Mouse (Mus musculus): ENCODE results near the gene Fbxl13. TPM values are rescaled to one million over a fixed set of nuclear protein-coding genes. Genes with fewer than 3 reads are reported as not detected.

Gene Fbxl13
- polyA plus RNA-seq, 1 experiment from 2014 or later = 0.46 TPM

GRCm38 (mm10) chr5:21542226-21542625 lies 103.2 kb downstream of the Fbxl13 start:
- H3K4me3 ChIP-seq (replicated peaks; ENCODE audit: low read depth, low read length) = no peak overlapping the region
- no peaks in the 10 kb centered on the region; the same call in 1 of the 2 replicates for H3K4me1 ChIP-seq (replicated peaks; ENCODE audit: insufficient read depth, low read length)
- H3K9me3 ChIP-seq (replicated peaks; ENCODE audit: low read length) = no peaks in the 10 kb centered on the region; the same call in 1 of the 2 replicates
- H3K27ac ChIP-seq = no peak overlapping the region
- 70% methylated on average over 4 of the region's 4 CpGs for WGBS
- no peak for DNase-seq (ENCODE audit: low spot score)
- H3K4me2 ChIP-seq (ENCODE audit: low read length) = no peak overlapping the region
- no peak for ATAC-seq (replicated peaks; ENCODE audit: low FRiP score, low read depth)
- H3K36me3 ChIP-seq (ENCODE audit: insufficient read depth, low read length) = no peaks in the 10 kb centered on the region
- H3K27me3 ChIP-seq (ENCODE audit: insufficient read depth, low read length) = no peaks in the 10 kb centered on the region
- no peak for TF ChIP-seq CTCF (IDR thresholded peaks at IDR 0.05; ENCODE audit: low read depth)
- no peak overlapping the region for H3K9ac ChIP-seq (ENCODE audit: low read depth, low read length)

GRCm38 (mm10) chr5:21532921-21533320 lies 112.5 kb downstream of the Fbxl13 start:
- Histone ChIP-seq H3K4me3 (replicated peaks; ENCODE audit: low read depth, low read length) (no peak overlapping the region), H3K4me1 (replicated peaks; ENCODE audit: insufficient read depth, low read length) (no peaks in the 10 kb centered on the region), H3K36me3 (ENCODE audit: insufficient read depth, low read length) (no peaks in the 10 kb centered on the region), H3K9me3 (replicated peaks; ENCODE audit: low read length) (no peaks in the 10 kb centered on the region), H3K9ac (ENCODE audit: low read depth, low read length) (no peak overlapping the region), H3K27me3 (ENCODE audit: insufficient read depth, low read length) (no peaks in the 10 kb centered on the region), H3K4me2 (ENCODE audit: low read length) (no peak overlapping the region), H3K27ac (no peak overlapping the region)
- ATAC-seq (replicated peaks; ENCODE audit: low FRiP score, low read depth) = no peak
- 87% methylated on average over 5 of the region's 5 CpGs for WGBS
- DNase-seq (ENCODE audit: low spot score) = no peak
- no peak for TF ChIP-seq CTCF (IDR thresholded peaks at IDR 0.05; ENCODE audit: low read depth)

- Histone ChIP-seq H3K4me1 (replicated peaks; ENCODE audit: insufficient read depth, low read length) (no peaks in the 10 kb centered on the region; the same call in 1 of the 2 replicates), H3K27me3 (ENCODE audit: insufficient read depth, low read length) (no peaks in the 10 kb centered on the region), H3K9ac (ENCODE audit: low read depth, low read length) (no peak overlapping the region), H3K4me2 (ENCODE audit: low read length) (no peak overlapping the region), H3K36me3 (ENCODE audit: insufficient read depth, low read length) (no peaks in the 10 kb centered on the region), H3K27ac (no peak overlapping the region), H3K4me3 (replicated peaks; ENCODE audit: low read depth, low read length) (no peak overlapping the region), H3K9me3 (replicated peaks; ENCODE audit: low read length) (no peaks in the 10 kb centered on the region)
- DNase-seq (ENCODE audit: low spot score) = no peak
- 87% methylated on average over 2 of the region's 2 CpGs for WGBS
- no peak for ATAC-seq (replicated peaks; ENCODE audit: low FRiP score, low read depth)
- no peak for TF ChIP-seq CTCF (IDR thresholded peaks at IDR 0.05; ENCODE audit: low read depth)
Measured at GRCm38 (mm10) chr5:21532126-21532525, 113.3 kb downstream of the Fbxl13 start.

- WGBS = 71% methylated on average over 8 of the region's 8 CpGs
- DNase-seq (ENCODE audit: low spot score) (peak; percentile 90), ATAC-seq (replicated peaks; ENCODE audit: low FRiP score, low read depth) (peak; percentile 70; the same call in 1 of the 2 replicates)
- Histone ChIP-seq H3K27ac (peak overlapping the region; percentile 83), H3K4me1 (replicated peaks; ENCODE audit: insufficient read depth, low read length) (no peaks in the 10 kb centered on the region; the same call in 1 of the 2 replicates), H3K4me2 (ENCODE audit: low read length) (no peak overlapping the region), H3K36me3 (ENCODE audit: insufficient read depth, low read length) (no peaks in the 10 kb centered on the region), H3K27me3 (ENCODE audit: insufficient read depth, low read length) (no peaks in the 10 kb centered on the region), H3K4me3 (replicated peaks; ENCODE audit: low read depth, low read length) (no peak overlapping the region), H3K9me3 (replicated peaks; ENCODE audit: low read length) (no peaks in the 10 kb centered on the region), H3K9ac (ENCODE audit: low read depth, low read length) (no peak overlapping the region)
- TF ChIP-seq CTCF (IDR thresholded peaks at IDR 0.05; ENCODE audit: low read depth) = no peak
Measured at GRCm38 (mm10) chr5:21529110-21529720, 116.2 kb downstream of the Fbxl13 start.

GRCm38 (mm10) chr5:21528068-21528842 lies 117.2 kb downstream of the Fbxl13 start:
- DNase-seq (ENCODE audit: low spot score) (peak; percentile 87), ATAC-seq (replicated peaks; ENCODE audit: low FRiP score, low read depth) (peak; percentile 90)
- Histone ChIP-seq H3K36me3 (ENCODE audit: insufficient read depth, low read length) (no peaks in the 10 kb centered on the region), H3K9ac (ENCODE audit: low read depth, low read length) (no peak overlapping the region), H3K4me3 (replicated peaks; ENCODE audit: low read depth, low read length) (no peak overlapping the region), H3K4me1 (replicated peaks; ENCODE audit: insufficient read depth, low read length) (no peaks in the 10 kb centered on the region; the same call in 1 of the 2 replicates), H3K4me2 (ENCODE audit: low read length) (no peak overlapping the region), H3K27me3 (ENCODE audit: insufficient read depth, low read length) (no peaks in the 10 kb centered on the region), H3K9me3 (replicated peaks; ENCODE audit: low read length) (no peaks in the 10 kb centered on the region), H3K27ac (peak overlapping the region; percentile 83)
- TF ChIP-seq CTCF (IDR thresholded peaks at IDR 0.05; ENCODE audit: low read depth) = no peak
- 68% methylated on average over 15 of the region's 15 CpGs for WGBS

GRCm38 (mm10) chr5:21527488-21527911 lies 117.9 kb downstream of the Fbxl13 start:
- 67% methylated on average over 4 of the region's 4 CpGs for WGBS
- no peaks in the 10 kb centered on the region for H3K27me3 ChIP-seq (ENCODE audit: insufficient read depth, low read length)
- no peak for ATAC-seq (replicated peaks; ENCODE audit: low FRiP score, low read depth)
- H3K36me3 ChIP-seq (ENCODE audit: insufficient read depth, low read length) = no peaks in the 10 kb centered on the region
- H3K4me1 ChIP-seq (replicated peaks; ENCODE audit: insufficient read depth, low read length) = no peaks in the 10 kb centered on the region; the same call in 1 of the 2 replicates
- no peaks in the 10 kb centered on the region for H3K9me3 ChIP-seq (replicated peaks; ENCODE audit: low read length)
- peak overlapping the region; percentile 83 for H3K27ac ChIP-seq
- peak; percentile 35 for DNase-seq (ENCODE audit: low spot score)
- no peak for TF ChIP-seq CTCF (IDR thresholded peaks at IDR 0.05; ENCODE audit: low read depth)
- H3K4me3 ChIP-seq (replicated peaks; ENCODE audit: low read depth, low read length) = no peak overlapping the region
- no peak overlapping the region for H3K9ac ChIP-seq (ENCODE audit: low read depth, low read length)
- no peak overlapping the region for H3K4me2 ChIP-seq (ENCODE audit: low read length)

Data from kidney, postnatal 0 days (tissue).